Mouse (Mus musculus) forebrain, embryonic 14.5 days (tissue): ENCODE results near the gene 1700012P22Rik. TPM values are rescaled to one million over a fixed set of nuclear protein-coding genes. Genes with fewer than 3 reads are reported as not detected.

Experiments
- ATAC-seq: fragments of 200-750 bp; cut with Nextera tagmentation; 2 replicates; pipeline ENCODE4 v1.8.0; 2017; ENCODE audit warnings: mild to moderate bottlenecking, moderate library complexity
- DNase-seq: peaks from one replicate; pipeline ENCODE4 v3.0.0-alpha.2; 2015; ENCODE audit warnings: low spot score
- H3K27ac ChIP-seq: fragments of 300-500 bp; sonication (generic); 2 replicates; pipeline ENCODE4 v1.5.1; 2014; ENCODE audit warnings: low read depth, mild to moderate bottlenecking, control low read depth, low read length, moderate library complexity
- H3K27me3 ChIP-seq: fragments of 300-500 bp; sonication (generic); replicated peaks from 2 replicates; pipeline ENCODE4 v1.6.1; 2014; ENCODE audit warnings: low read length, control low read depth, mixed read lengths; ENCODE audit not compliant: control insufficient read depth, insufficient read depth
- H3K36me3 ChIP-seq: fragments of 300-500 bp; sonication (generic); 2 replicates; pipeline ENCODE4 v1.6.1; 2014; ENCODE audit warnings: low read length, control low read depth; ENCODE audit not compliant: control insufficient read depth, insufficient read depth
- H3K4me1 ChIP-seq: fragments of 300-500 bp; sonication (generic); 2 replicates; pipeline ENCODE4 v1.6.1; 2014; ENCODE audit warnings: antibody characterized with exemption, low read length, control low read depth; ENCODE audit not compliant: control insufficient read depth, insufficient read depth
- H3K4me2 ChIP-seq: fragments of 300-500 bp; sonication (generic); 2 replicates; pipeline ENCODE4 v1.6.1; 2014; ENCODE audit warnings: mild to moderate bottlenecking, control low read depth, low read length
- H3K4me3 ChIP-seq: fragments of 300-500 bp; sonication (generic); 2 replicates; pipeline ENCODE4 v1.5.1; 2014; ENCODE audit warnings: low read depth, low read length, control low read depth
- H3K9ac ChIP-seq: fragments of 300-500 bp; sonication (generic); 2 replicates; pipeline ENCODE4 v1.6.1; 2014; ENCODE audit warnings: mild to moderate bottlenecking, low read length, control low read depth, moderate library complexity
- H3K9me3 ChIP-seq: fragments of 300-500 bp; sonication (generic); replicated peaks from 2 replicates; pipeline ENCODE4 v1.6.1; 2016; ENCODE audit warnings: low read length, control low read depth, mixed read lengths; ENCODE audit not compliant: control insufficient read depth
- WGBS: fragments of 180-500 bp; shearing (Covaris S2); extraction: QIAGEN DNeasy Blood & Tissue Kit; methylation state at CpG from one replicate; pipeline ENCODE4 v1.1.7; 2014; 5-methylcytosine and 5-hydroxymethylcytosine counted together
- polyA plus RNA-seq: library from polyadenylated mRNA; unstranded; fragments of >200 nt; fragmentation: Nextera tagmentation; extraction: Ambion mirVana; gene quantifications from 2 replicates; pipeline ENCODE4 v1.2.1, GENCODE M21; 2014

The 1700012P22Rik gene
- polyA plus RNA-seq, 1 experiment from 2014 or later, result not detected

DNA sequence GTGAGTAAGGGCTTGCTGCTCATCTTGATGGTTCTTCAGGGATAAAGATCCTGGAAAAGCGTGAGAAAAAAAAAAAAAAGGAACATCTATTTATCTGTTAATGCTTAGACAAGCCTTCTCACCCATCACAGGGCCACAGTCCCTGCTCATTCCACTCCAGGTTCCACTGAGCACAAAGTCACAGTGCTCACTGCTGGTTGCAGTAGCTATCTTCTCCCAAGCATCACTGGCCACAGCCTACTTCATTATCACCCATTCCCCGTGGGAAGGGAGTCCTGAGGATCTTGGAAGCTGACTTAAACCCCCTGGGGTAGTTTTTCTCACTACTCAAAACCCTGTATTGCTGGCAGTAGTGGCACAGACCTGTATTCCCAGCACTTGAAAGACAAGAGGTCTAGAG, 60.7 kb downstream of the 1700012P22Rik start, which contains the start of gene Pramef20:
Gene Pramef20 (minus strand): TSS at position 23 of the 400 bp plus-strand sequence.
- Histone ChIP-seq H3K9ac (no peak within 1 kb of the TSS), H3K9me3 (peaks cover 21% of the 10 kb centered on the region; the same call in 1 of the 2 replicates), H3K4me2 (no peak within 1 kb of the TSS), H3K36me3 (no peaks in the 10 kb centered on the region), H3K27me3 (no peaks in the 10 kb centered on the region), H3K27ac (no peak within 1 kb of the TSS), H3K4me3 (no peak within 1 kb of the TSS), H3K4me1 (no peaks in the 10 kb centered on the region)
- DNase-seq (no peak), ATAC-seq (no peak)
- 48% methylated on average over 2 of the region's 2 CpGs for WGBS

Other genes starting within 250 kb of the 1700012P22Rik start
- not detected in 2 replicates for gene Oog2, start 248.1 kb downstream of the 1700012P22Rik start, polyA plus RNA-seq
- not detected in 2 replicates for gene C87977, start 225.5 kb downstream of the 1700012P22Rik start, polyA plus RNA-seq
- not detected in 2 replicates for gene Pramel5, start 158.3 kb downstream of the 1700012P22Rik start, polyA plus RNA-seq
- not detected in 2 replicates for gene Gm13128, start 108.5 kb downstream of the 1700012P22Rik start, polyA plus RNA-seq
- gene Gm13119, start 80.8 kb downstream of the 1700012P22Rik start, polyA plus RNA-seq, result not detected in 2 replicates
- not detected in 2 replicates for gene Pramef20, start 60.8 kb downstream of the 1700012P22Rik start, polyA plus RNA-seq
- not detected in 2 replicates for gene Pramef12, start 30.3 kb downstream of the 1700012P22Rik start, polyA plus RNA-seq
- not detected in 2 replicates for gene Gm9944, start 14.5 kb upstream of the 1700012P22Rik start, polyA plus RNA-seq
- not detected in 2 replicates for gene Aadacl3, start 25.0 kb upstream of the 1700012P22Rik start, polyA plus RNA-seq
- gene 9430007A20Rik, start 81.0 kb upstream of the 1700012P22Rik start, polyA plus RNA-seq, result not detected in 2 replicates
- gene Gm13124, start 126.4 kb upstream of the 1700012P22Rik start, polyA plus RNA-seq, result not detected in 2 replicates
- not detected in 2 replicates for gene Aadacl4, start 174.9 kb upstream of the 1700012P22Rik start, polyA plus RNA-seq
- not detected in 2 replicates for gene Gm436, start 247.6 kb upstream of the 1700012P22Rik start, polyA plus RNA-seq